Mouse (Mus musculus) embryonic stem cell, embryonic (primary cell): ENCODE results near the gene Dock11.

ENCODE experiments used
- CTCF ChIA-PET, 4 experiments: fragments of 300-600 bp in 2 of 4; fragments of 350-600 bp in 2 of 4; sonication (Branson Sonifier 250); formaldehyde crosslinking; loops; one replicate each; lab custom pipeline; 2022; ENCODE audit warnings: inconsistent platforms in 2 of 4; lab: Charles Lee
- POLR2A ChIA-PET, 4 experiments: fragments of 300-600 bp in 2 of 4; fragments of 350-600 bp in 2 of 4; sonication (Branson Sonifier 250); formaldehyde crosslinking; loops; one replicate each; lab custom pipeline; 2022; ENCODE audit warnings: antibody characterized with exemption in 4 of 4, inconsistent platforms in 1 of 4; lab: Charles Lee

Gene Dock11

DNA sequence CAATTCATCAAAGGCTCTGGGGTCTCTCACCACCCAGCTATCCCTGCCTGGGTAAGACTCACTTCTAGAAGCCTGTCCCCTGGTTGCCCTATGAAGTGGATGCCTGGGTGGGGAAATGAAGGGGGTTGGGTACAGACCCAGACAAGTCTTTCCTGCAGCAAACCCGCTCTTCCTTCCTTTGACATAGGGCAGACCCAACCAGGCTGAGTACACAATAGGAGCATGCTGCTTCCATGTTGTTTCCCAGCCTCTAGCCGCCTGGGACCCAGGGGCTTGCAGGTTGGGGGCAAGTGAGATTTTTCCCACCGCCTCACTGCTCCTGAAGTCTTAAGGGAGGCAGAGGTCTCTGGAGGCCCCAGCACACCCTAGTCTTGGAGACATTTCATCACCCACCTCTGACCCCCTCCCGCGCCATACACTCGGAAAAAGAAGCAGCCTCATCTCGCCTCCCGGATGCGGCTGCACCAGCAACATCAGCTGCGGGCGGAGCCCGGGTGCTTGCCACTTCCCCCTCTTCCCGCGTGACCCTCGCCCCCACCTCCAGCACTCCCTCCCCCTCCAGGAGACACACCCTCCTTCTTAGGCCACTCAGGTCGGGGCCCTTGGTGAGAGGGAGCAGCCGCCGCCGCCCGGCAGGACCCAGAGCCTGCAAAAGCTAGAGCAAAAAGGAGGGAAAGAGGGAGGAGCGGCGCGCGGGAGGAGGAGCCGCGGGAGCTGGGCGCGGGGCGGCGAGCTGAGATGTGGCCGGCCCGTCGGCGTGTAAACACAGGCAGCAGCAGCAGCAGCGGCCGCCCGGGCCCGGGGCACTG is at the start of gene Dock11:
Dock11 (plus strand) TSS at position 746 of the 809 bp plus-strand sequence.
- POLR2A ChIA-PET = interaction anchor here (0.5 to 1.7 kb wide), 16 partner anchors 9 to 1141 kb away, joined by 3 to 10 read pairs (median 4); partner anchors contain the start of gene Zcchc12 (in 1 of the 4)
- CTCF ChIA-PET = no interaction called here

DNA sequence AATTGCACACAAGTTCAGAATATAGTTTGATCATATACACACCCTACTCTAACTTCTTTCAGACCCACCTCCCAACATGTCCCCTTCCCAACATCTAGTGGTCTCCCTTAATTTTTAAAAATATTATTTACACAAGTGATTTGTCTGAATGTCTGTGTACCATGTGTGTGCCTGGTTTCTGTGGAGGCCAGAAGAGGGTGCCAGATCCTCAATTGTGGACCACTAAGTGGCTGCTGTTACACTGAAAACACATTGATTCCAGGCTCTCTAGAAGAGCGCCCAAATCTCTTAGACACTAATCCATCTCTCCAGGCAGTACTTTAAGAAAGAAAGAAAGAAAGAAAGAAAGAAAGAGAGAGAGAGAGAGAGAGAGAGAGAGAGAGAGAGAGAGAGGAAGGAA is 8.9 kb upstream of the Dock11 start:
- POLR2A ChIA-PET = no interaction called here
- CTCF ChIA-PET = no interaction called here

DNA sequence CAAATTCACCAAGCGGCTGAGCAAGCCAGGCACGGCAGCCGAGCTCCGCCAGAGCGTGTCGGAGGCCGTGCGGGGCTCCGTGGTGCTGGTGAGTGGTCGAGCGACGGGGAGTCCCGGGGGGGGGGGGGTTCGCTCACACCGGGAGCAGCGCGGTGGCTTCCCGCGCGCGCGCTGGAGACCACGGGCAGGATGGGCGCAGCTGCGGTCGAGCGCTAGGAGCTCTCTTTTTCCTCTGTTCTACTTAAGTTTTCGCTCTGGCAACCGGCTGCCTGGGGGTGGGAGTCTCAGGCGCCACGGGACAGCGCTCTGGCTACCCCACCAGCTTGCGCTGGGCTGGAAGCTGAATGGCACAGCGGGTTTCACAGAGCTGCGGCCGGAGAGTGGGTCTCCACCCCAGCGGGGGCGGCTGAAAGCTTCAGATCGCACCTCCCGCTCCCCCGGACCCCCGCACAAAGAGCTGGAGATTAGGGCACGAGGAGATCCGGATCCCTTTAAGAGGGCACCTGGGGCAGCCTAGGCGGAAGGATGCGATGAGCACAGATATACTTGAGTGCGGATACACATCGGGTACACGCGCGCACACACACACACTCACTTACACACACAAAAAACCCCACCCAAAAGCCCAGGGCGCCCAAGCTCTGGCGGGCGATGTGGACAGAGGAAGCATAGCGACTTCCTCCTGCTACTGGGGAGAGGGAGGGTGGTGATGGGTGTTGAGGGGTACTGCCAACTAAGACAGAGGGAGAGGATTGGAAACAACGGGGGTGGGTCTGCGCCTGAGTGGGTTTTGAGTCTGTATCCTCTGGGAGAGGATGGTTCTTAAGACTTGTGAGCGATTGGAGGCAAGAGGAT is 540 bp downstream of the Dock11 start:
- ChIA-PET CTCF (interaction anchor here in 3 of 4 experiments (0.6 to 0.9 kb wide), 3 partner anchors 10 to 99 kb away, joined by 3 to 5 read pairs (median 3); no protein-coding TSS in a partner anchor), POLR2A (interaction anchor here (0.5 to 1.7 kb wide), 17 partner anchors 8 to 1140 kb away, joined by 3 to 10 read pairs (median 4); partner anchors contain the start of gene Zcchc12 (in 1 of the 4))

DNA sequence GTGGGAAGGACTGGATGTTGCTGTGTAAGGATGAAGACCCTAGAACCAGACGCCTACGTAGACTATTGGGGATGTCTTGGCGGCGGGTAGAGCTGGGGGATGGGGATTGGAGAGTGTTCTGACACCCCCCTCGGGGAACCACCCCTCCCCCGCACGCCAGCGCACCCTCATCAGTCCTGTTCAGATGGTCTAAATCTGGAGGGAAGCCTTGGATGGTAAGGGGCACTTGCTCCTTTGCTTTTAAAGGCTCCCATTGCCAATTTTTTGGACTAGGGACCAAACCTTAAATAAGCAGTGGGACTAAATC is 1.1 kb downstream of the Dock11 start:
- CTCF ChIA-PET = interaction anchor here in 1 of 4 experiments (0.9 kb wide), 1 partner anchor 12 kb away, joined by 3 read pairs; no protein-coding TSS in a partner anchor

DNA sequence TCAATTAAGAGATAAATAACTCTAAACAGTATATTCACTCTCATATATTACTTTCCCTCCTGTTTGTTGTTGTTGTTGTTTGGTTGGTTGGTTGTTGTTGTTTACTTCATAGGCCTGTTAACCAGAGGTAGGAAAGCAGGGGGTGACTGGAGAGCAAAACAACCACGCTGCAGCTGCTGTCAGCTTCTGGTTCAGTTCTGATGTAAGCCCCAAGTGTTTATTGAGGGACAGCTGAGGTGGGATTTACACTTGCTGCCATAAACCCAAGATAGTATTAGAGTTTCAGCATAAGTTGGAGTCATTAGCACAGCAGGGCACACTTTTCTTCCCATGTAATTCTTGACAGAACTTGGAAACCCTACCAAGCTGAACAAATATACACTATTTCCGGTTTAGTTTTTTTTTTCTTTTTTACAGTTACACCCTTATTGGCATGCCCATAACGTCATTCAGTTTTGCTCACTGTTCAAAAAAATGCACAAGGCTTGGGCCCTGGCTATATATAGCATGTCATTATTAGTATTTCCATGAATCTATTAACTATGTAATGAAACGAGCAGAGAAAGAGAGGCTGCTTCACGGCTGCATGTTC is 3.0 kb downstream of the Dock11 start:
- ChIA-PET CTCF (no interaction called here), POLR2A (interaction anchor here in 1 of 4 experiments (0.6 kb wide), 1 partner anchor 43 kb away, joined by 3 read pairs; no protein-coding TSS in a partner anchor)

More for the DNA sequence above, 1.1 kb downstream of the Dock11 start:
- POLR2A ChIA-PET = interaction anchor here in 3 of 4 experiments (0.7 to 1.4 kb wide), 3 partner anchors 35 to 306 kb away, joined by 3 to 5 read pairs (median 3); partner anchors contain the start of gene Zcchc12 (in 1 of the 3)

DNA sequence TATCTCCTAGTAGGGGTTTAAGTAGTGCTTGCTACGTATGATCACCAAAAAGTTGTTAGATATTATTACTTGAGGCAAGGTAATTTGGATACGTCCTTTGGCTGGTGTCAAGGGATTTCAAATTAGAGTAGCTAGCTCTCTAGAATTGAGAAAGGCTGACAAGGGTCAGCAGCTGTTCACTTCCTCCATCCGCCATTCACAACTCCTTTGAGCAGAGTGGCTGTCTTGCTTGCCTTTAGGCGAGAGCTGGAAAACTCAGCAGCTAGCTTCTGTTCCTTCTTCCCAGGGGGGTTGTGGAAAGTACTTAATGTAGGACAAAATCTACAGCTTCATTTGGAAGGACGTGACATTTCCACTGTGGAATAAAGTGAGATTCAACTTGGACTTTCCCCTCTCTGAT is 3.7 kb downstream of the Dock11 start:
- ChIA-PET CTCF (no interaction called here), POLR2A (no interaction called here)

DNA sequence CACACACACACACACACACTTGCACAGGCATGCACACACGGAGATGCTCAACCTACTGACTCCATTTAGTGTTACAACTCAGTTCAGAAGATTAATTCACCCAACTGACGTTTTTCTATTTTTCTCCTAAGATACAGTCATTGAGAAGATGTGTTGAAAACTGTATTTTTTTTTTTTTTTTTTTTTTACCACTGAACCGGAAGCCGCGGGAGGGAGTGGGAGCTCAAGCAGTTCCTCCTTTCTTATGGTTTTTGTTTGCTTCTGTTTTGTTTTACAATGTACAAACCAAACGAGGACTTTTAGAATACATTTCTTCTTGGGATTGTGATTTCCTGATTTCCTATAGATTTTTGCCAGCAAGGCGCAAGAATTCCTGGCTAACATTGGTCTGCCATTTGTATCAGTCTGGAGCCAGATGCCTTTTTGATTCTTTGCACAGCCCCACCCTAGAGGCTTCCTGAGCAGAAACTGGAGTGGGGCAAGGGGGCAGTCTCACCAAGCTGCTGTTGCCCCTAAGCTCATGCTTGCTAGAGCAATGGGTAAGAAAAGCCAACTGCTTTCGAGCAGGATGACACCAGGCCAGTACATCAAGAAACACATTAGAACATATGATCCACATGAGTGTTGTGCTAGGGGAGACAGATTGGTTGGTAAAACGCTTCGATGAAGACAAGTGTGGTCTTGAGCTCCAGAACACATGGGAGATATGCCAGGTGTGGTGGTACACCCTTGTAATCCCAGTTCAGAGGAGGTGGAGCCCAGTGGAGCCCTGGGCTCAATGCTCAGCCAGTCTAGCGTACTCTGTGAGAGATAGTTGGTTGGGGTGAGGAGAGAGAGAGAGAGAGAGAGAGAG is 9.2 kb downstream of the Dock11 start:
- ChIA-PET CTCF (interaction anchor here in 1 of 4 experiments (0.6 kb wide), 1 partner anchor 30 kb away, joined by 3 read pairs; no protein-coding TSS in a partner anchor), POLR2A (interaction anchor here in 3 of 4 experiments (0.7 to 2.3 kb wide), 4 partner anchors 9 to 105 kb away, joined by 3 to 10 read pairs (median 5); partner anchors contain the start of gene Dock11 (in 2 of the 3))

DNA sequence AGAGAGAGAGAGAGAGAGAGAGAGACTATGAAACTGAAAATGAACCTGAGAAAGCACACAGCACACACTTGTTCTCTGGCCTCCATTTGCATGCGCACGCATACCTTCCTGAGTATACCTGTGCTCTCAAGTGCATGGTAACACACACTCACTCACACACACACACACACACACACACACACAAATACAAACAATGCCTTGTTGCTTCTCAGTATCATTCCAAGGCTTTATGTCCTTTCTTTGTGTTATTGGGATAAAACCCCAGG is 9.8 kb downstream of the Dock11 start:
- ChIA-PET CTCF (no interaction called here), POLR2A (interaction anchor here in 2 of 4 experiments (0.9 to 2.3 kb wide), 3 partner anchors 10 to 23 kb away, joined by 3 to 10 read pairs (median 6); partner anchors contain the start of gene Dock11 (in 2 of the 2))

DNA sequence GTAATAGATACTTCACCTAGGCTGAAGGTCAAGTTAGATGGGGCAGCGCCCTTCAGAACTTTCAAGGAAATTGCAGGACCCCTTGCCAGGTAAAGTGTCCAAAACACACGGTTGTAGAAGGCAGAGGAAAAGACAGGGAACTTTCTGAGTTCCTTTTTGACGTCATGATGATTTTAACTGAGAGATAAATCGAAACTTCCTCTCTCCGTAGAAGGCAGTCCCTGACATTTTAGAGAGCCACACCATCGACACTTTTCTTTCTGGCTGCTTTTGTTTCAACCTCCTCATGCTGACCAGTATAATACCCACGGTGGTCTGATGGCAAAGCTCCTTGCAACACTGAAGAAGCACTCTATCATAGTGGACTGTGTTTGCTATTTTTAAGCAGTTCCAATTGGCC is 15.7 kb downstream of the Dock11 start:
- CTCF ChIA-PET = no interaction called here
- POLR2A ChIA-PET = interaction anchor here in 1 of 4 experiments (0.6 to 1.5 kb wide), 2 partner anchors 15 to 281 kb away, joined by 3 to 5 read pairs; partner anchors contain the start of gene Dock11

DNA sequence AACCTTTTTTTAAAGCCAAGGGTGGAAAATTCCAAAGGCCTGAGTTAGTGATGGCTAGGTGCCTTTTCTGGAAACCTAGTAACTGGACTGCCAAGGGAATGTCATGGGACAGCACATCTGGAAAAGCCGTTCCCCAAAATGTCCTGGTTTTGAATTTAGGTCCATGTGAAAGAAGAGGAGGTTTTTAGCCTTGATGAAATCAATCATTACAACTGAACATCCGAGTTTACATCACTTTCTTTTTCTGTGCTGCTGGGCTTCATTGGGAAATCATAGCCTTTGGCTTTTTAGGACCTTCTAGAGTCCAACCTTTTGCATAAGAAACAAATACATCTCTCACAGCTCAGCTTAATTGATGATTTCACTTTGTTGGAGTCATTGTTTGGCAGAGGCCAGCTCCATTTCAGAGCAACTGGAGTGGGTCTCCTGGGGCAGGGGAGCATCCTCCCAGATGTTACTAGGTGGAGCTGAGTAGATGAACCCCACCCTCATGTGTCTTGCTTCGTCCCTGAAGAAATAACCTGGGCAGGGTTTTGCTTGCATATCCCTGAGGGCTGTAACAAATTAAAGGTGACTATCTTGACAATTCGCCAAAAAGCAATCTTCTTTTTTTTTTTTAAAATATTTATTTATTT is 18.2 kb downstream of the Dock11 start:
- CTCF ChIA-PET = no interaction called here
- POLR2A ChIA-PET = no interaction called here

DNA sequence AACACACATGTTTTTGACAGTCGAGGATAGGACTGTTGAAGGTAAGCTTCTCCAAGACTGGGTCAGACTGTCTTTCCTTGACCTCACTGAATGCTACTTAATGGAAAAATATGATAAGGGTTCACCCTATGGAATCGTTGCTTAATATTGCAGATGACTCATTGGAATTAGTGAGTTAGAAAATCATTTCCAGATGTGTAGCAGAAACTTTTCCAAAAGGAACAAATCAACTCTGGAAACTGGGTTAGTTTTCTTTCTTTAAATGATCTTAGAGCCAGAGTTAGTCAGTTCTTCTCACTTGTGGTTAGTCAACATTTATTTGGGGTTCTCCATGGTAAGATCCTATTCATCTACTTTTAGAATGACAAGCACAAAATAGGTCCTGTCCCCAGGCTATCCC is 30.9 kb downstream of the Dock11 start:
- ChIA-PET POLR2A (no interaction called here), CTCF (no interaction called here)

DNA sequence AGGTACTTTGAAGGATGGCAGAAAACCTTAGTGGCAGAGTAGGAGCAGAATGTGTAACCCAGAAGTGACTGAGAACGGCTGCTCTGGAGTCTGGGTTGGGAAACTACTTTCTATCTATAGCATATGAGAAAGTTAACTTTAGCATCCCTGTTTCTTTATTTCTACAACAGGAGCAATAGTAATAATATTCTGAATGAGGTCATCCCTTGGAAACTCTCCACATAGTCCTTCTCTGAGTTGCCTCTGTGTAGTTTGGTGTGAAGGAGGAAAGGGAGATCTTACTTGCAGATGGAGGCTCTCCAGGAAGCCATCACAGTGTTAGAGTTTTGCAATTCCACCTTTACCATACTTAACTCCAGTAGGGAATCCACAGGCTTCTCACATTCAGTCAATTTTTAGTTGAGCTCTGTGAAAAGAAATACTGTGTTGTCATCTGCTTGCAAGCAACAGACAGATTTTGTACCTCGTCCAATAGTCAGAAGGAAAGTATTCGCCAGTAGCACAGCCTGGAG is 31.5 kb downstream of the Dock11 start:
- ChIA-PET POLR2A (no interaction called here), CTCF (no interaction called here)

DNA sequence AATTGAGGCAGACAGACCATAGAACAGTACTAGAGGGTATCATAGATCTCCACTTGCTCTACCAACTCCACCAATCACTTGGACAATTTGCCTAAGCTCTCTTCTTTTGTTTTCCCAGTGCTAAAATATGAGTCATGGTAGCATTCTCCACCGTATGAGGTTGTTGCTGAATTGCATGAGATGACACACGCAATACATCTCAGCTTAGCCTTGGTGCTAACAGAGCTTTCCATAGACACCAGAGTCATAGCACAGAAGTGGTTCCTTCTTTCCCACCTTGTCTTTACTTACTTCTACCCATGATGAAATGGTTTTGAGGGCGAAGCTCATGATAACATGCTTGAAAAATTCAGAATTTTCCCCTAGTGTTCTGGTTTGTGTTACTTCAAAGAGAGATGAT is 33.3 kb downstream of the Dock11 start:
- POLR2A ChIA-PET = no interaction called here
- CTCF ChIA-PET = interaction anchor here in 1 of 4 experiments (0.6 kb wide), 1 partner anchor 300 kb away, joined by 12 read pairs; no protein-coding TSS in a partner anchor

DNA sequence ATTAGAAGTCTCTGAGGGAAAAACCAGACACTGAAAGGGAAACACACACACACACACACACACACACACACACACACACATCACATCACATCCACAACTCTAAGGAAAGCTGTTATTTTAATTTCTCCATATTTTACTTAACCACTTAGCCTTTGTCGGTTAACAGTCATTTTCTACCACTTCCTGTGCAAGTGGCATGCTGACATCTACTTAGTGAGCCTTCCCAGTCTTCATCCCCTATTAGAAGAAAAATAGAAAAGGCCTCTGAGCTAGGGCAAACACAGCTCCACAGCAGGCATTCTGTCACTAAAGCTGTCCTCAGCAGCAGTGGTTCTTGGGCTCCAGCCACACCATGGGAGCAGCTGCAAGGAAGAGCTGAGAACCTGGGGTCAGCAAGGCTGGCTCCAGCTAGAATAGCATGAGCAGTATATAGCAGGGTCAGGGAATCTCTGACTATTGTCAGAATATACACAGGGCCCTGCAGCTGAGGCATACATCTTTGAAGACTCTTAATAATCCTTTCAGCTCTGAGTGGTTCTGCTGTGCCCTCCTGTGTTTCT is 36.2 kb downstream of the Dock11 start:
- ChIA-PET POLR2A (interaction anchor here in 1 of 4 experiments (0.6 kb wide), 1 partner anchor 35 kb away, joined by 3 read pairs; no protein-coding TSS in a partner anchor), CTCF (no interaction called here)

DNA sequence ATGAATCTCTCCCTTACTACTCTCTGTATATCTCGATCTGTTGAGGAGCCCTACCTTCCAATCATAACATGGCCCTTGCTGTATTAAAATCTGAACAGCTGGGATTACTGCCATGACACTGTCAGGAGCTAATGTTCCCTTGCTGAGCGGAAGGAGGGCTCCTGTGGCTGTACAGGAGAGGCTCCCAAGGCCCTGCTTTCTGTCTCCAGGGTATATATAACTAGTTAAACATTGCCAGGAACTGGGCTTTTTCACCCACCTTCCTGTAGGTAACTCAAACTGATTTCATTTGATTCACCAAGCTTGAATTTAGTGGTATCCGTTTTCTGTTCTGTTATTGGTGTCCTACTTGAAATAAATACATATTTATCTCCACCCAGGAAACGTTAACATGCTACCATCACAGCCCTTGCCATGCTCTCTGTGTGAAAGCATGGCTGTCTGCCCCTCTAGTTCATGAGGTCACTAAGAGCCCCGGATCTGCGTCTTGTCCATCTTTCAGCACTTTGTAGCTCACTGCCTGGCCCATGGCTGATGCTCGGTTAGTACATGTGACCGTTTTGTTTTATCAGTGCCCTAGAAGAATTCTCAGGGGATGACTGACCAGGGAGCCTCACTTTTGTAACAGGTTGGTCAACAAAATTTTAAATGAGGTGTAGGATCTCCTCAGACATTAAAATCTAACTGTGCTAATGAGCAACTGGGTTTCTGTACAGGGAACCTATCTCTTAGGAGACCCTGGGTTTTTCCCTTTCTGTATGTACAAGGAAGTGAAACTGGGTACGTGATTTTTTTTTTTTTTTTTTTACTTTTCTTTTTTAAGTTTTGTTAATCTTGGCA is 41.7 kb downstream of the Dock11 start:
- POLR2A ChIA-PET = interaction anchor here in 1 of 4 experiments (0.7 kb wide), 1 partner anchor 42 kb away, joined by 3 read pairs; the partner anchor contains the start of gene Dock11
- CTCF ChIA-PET = no interaction called here

DNA sequence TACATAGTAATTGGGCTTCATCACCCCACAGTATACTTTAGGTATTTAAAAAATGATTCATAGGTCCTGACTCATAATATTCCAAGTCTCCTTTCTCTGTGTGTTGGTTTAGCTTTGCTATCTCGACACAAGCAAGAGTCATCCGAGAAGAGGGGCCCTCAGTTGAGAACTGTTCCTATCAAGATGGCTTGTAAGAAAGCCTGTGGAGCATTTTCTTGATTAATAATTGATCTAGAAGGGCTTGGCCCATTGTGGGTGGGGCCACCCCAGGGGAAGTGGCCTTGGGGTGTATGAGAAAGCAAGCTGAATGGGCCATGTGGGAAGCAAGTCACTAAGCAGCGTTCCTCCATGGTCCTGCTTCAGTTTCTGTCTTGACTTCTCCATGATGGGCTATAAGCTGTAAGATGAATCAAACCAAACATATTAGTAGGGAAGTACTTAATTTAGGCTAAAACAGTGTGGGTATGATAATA is 42.3 kb downstream of the Dock11 start:
- POLR2A ChIA-PET = no interaction called here

More for the DNA sequence above, 42.3 kb downstream of the Dock11 start:
- CTCF ChIA-PET = no interaction called here
